ENCODE assay signal across 8 mouse cellular contexts in genomic region chr11:67020948-67021347, GRCm38 (mm10). TPM values are rescaled to one million over a fixed set of nuclear protein-coding genes. Genes with fewer than 3 reads are reported as not detected.
A peak's percentile ranks its signal among the peaks of the same experiment; 100 is the strongest.
DNase-seq lines count a peak whose midpoint lies in the region; ATAC-seq lines count a peak whose summit lies in the region.

No protein-coding gene starts in this region.

- no peaks in the 10 kb centered on the region for H3K9me3 ChIP-seq in hindbrain, embryonic 12.5 days (replicated peaks)
- no peaks in the 10 kb centered on the region for H3K9me3 ChIP-seq in megakaryocyte, embryonic 14.5 days

- H3K4me2 ChIP-seq in hindbrain, embryonic 12.5 days (replicated peaks), result peak overlapping the region; percentile 37

- peaks cover 20% of the 10 kb centered on the region for H3K4me1 ChIP-seq in hindbrain, embryonic 12.5 days
- peaks cover 37% of the 10 kb centered on the region for H3K4me1 ChIP-seq in megakaryocyte, embryonic 14.5 days

- no peak overlapping the region for H3K27ac ChIP-seq in hindbrain, embryonic 12.5 days

- no peak for ATAC-seq in hindbrain, embryonic 12.5 days (ENCODE audit: low FRiP score)
- no peak for ATAC-seq in inflammation-experienced regulatory T-cells, adult 6 months

- no peak overlapping the region for H3K9ac ChIP-seq in hindbrain, embryonic 12.5 days

- no peak overlapping the region for H3K4me3 ChIP-seq in hindbrain, embryonic 12.5 days
- peak overlapping the region; percentile 72 for H3K4me3 ChIP-seq in megakaryocyte, embryonic 14.5 days (replicated peaks)

- no peaks in the 10 kb centered on the region for H3K36me3 ChIP-seq in hindbrain, embryonic 12.5 days
- no peaks in the 10 kb centered on the region for H3K36me3 ChIP-seq in megakaryocyte, embryonic 14.5 days (replicated peaks; ENCODE audit: low read length)

- peak; percentile 66 for DNase-seq in MEL-GATA-1-ER (ENCODE audit: extremely low read depth, low read depth)
- DNase-seq in cerebellum, adult 8-10 months, result peak; percentile 60
- peak; percentile 18 to 57 for DNase-seq in frontal cortex, postnatal 10 days (ENCODE audit: low spot score in 2 of 2)
- DNase-seq in layer of hippocampus, postnatal 36 days, result peak; percentile 35 to 44
- peak; percentile 43 for DNase-seq in right cerebral cortex, postnatal 25 days

- 4% methylated on average over 12 of the region's 12 CpGs for WGBS in hindbrain, embryonic 12.5 days

- H3K27me3 ChIP-seq in hindbrain, embryonic 12.5 days, result peaks cover 12% of the 10 kb centered on the region
- H3K27me3 ChIP-seq in megakaryocyte, embryonic 14.5 days (replicated peaks), result peaks cover 37% of the 10 kb centered on the region

RNA-seq across cellular contexts. Expression of gene Tmem220, which starts 4.0 kb away (rescaled TPM):
- 0.43 and 1.2 TPM in 2 replicates for polyA plus RNA-seq in hindbrain, embryonic 12.5 days (2016; fragmentation: Nextera tagmentation; extraction: Ambion mirVana)
- under 1 TPM; 0.42 to 0.56 TPM for total RNA-seq in layer of hippocampus, postnatal 36 days (2021)
- polyA plus RNA-seq in megakaryocyte, embryonic 14.5 days (2012; ENCODE audit: insufficient read depth, low replicate concordance), result 1.8 TPM in 1 of 2 replicates, not detected in the other
- polyA plus RNA-seq in inflammation-experienced regulatory T-cells, adult 6 months (2017; shearing (Covaris generic)), result 1 to 10 TPM; 1.9 to 3.0 (median 2.6) TPM

RNA-seq across cellular contexts. Expression of gene Adprm, which starts 31.4 kb away (rescaled TPM):
- 37.8 and 39.6 TPM in 2 replicates for polyA plus RNA-seq in hindbrain, embryonic 12.5 days (2016; fragmentation: Nextera tagmentation; extraction: Ambion mirVana)
- total RNA-seq in layer of hippocampus, postnatal 36 days (2021), result 10 to 100 TPM; 24.1 to 30.7 TPM
- 0.82 TPM in 1 of 2 replicates, not detected in the other for polyA plus RNA-seq in megakaryocyte, embryonic 14.5 days (2012; ENCODE audit: insufficient read depth, low replicate concordance)
- 10 to 100 TPM; 68.1 to 92.5 (median 75.7) TPM for polyA plus RNA-seq in inflammation-experienced regulatory T-cells, adult 6 months (2017; shearing (Covaris generic))

RNA-seq across cellular contexts. Expression of gene Sco1, which starts 31.5 kb away (rescaled TPM):
- 18.2 and 18.9 TPM in 2 replicates for polyA plus RNA-seq in hindbrain, embryonic 12.5 days (2016; fragmentation: Nextera tagmentation; extraction: Ambion mirVana)
- 1 to 10 TPM; 9.4 to 9.9 TPM for total RNA-seq in layer of hippocampus, postnatal 36 days (2021)
- polyA plus RNA-seq in megakaryocyte, embryonic 14.5 days (2012; ENCODE audit: insufficient read depth, low replicate concordance), result 1.2 TPM in 1 of 2 replicates, not detected in the other
- 1 to 10 TPM; 6.5 to 9.1 (median 8.9) TPM for polyA plus RNA-seq in inflammation-experienced regulatory T-cells, adult 6 months (2017; shearing (Covaris generic))

RNA-seq across cellular contexts. Expression of gene Myh3, which starts 57.2 kb away (rescaled TPM):
- polyA plus RNA-seq in hindbrain, embryonic 12.5 days (2016; fragmentation: Nextera tagmentation; extraction: Ambion mirVana), result 4.3 and 26.2 TPM in 2 replicates
- total RNA-seq in layer of hippocampus, postnatal 36 days (2021), result under 1 TPM; 0.55 to 0.76 TPM
- not detected in 2 replicates for polyA plus RNA-seq in megakaryocyte, embryonic 14.5 days (2012; ENCODE audit: insufficient read depth, low replicate concordance)
- polyA plus RNA-seq in inflammation-experienced regulatory T-cells, adult 6 months (2017; shearing (Covaris generic)), result under 1 TPM; 0.12 to 0.57 (median 0.44) TPM

Comparison
In these comparisons a context has a peak if more than half of its experiments do, and no peak if none do; other contexts are left out.
1. RNA of gene Adprm, which starts 31.4 kb away (polyA plus RNA-seq): 68.1 to 92.5 TPM in inflammation-experienced regulatory T-cells, adult 6 months and 37.8 to 39.6 TPM in hindbrain, embryonic 12.5 days; 0.82 TPM in megakaryocyte, embryonic 14.5 days; every median in the first group is over 10 times any median in the second.
2. Peak in every context shown above with its lines, with median percentiles within 50 percentile points of each other: DNase-seq.